Mouse (Mus musculus): Measurements from ENCODE around the gene Atp5g1. TPM values are rescaled to one million over a fixed set of nuclear protein-coding genes. Genes with fewer than 3 reads are reported as not detected.

The Atp5g1 gene
- polyA plus RNA-seq, 1 experiment: 184 TPM

DNA sequence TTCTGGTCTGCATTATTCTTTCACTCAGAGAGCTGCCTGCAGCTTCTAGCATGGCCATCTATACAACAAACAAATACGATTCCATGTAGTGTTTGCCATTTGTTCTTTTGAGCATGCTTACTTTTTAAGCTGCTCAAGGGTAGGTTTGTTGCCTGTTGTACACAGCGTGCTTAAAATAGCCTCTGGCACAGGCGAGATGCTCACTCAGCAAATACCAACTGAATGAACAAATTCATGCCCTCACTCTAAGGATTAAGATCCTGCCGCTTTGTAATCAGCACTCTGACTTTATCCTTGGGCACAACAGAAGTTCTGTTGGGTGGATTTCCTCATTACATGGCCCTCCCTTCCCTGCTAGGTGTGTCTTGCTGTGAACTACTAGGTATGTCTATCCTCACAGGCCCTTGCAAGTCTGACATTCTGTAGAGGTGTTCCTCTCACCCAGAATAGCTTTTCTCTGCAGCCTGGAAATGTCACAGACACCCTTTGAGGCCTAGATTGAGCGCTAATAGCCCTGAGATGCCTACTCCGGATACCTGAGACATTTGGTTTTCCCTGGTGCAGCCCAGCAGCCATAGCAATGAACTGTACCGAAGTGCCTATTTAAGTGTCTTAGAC, 17.3 kb upstream of the Atp5g1 start:
- no peak overlapping the region for H3K4me3 ChIP-seq (ENCODE audit: low read depth, low read length)
- no peak for TF ChIP-seq CTCF (IDR thresholded peaks at IDR 0.05; ENCODE audit: low read depth, low read length)
- TF ChIP-seq EP300 (IDR thresholded peaks at IDR 0.05; ENCODE audit: insufficient read depth, low read depth, low read length): no peak
- TF ChIP-seq POLR2A (IDR thresholded peaks at IDR 0.05; ENCODE audit: insufficient read depth, low read length): no peak
- H3K9ac ChIP-seq (ENCODE audit: low read depth, poor library complexity, severe bottlenecking): no peak overlapping the region
- no peaks in the 10 kb centered on the region for H3K9me3 ChIP-seq (replicated peaks; ENCODE audit: control insufficient read depth, insufficient read depth, low read length, poor library complexity, severe bottlenecking)
- H3K4me1 ChIP-seq (ENCODE audit: control insufficient read depth, insufficient read depth, low read length): no peaks in the 10 kb centered on the region
- H3K27me3 ChIP-seq (ENCODE audit: control insufficient read depth, insufficient read depth, low read length, poor library complexity, severe bottlenecking): no peaks in the 10 kb centered on the region
- H3K36me3 ChIP-seq (ENCODE audit: control insufficient read depth, insufficient read depth, low read length, poor library complexity, severe bottlenecking): no peaks in the 10 kb centered on the region
- no peak overlapping the region for H3K27ac ChIP-seq (ENCODE audit: insufficient read depth, low read length)

- TF ChIP-seq CTCF (IDR thresholded peaks at IDR 0.05; ENCODE audit: low read depth, low read length): peak; percentile 36
- no peak for TF ChIP-seq EP300 (IDR thresholded peaks at IDR 0.05; ENCODE audit: insufficient read depth, low read depth, low read length)
- Histone ChIP-seq H3K4me3 (ENCODE audit: low read depth, low read length) (no peak overlapping the region), H3K27me3 (ENCODE audit: control insufficient read depth, insufficient read depth, low read length, poor library complexity, severe bottlenecking) (no peaks in the 10 kb centered on the region), H3K27ac (ENCODE audit: insufficient read depth, low read length) (no peak overlapping the region), H3K4me1 (ENCODE audit: control insufficient read depth, insufficient read depth, low read length) (no peaks in the 10 kb centered on the region), H3K36me3 (ENCODE audit: control insufficient read depth, insufficient read depth, low read length, poor library complexity, severe bottlenecking) (no peaks in the 10 kb centered on the region), H3K9me3 (replicated peaks; ENCODE audit: control insufficient read depth, insufficient read depth, low read length, poor library complexity, severe bottlenecking) (no peaks in the 10 kb centered on the region), H3K9ac (ENCODE audit: low read depth, poor library complexity, severe bottlenecking) (no peak overlapping the region)
Observed at GRCm38 (mm10) chr11:96091073-96091472, 15.6 kb upstream of the Atp5g1 start.

DNA sequence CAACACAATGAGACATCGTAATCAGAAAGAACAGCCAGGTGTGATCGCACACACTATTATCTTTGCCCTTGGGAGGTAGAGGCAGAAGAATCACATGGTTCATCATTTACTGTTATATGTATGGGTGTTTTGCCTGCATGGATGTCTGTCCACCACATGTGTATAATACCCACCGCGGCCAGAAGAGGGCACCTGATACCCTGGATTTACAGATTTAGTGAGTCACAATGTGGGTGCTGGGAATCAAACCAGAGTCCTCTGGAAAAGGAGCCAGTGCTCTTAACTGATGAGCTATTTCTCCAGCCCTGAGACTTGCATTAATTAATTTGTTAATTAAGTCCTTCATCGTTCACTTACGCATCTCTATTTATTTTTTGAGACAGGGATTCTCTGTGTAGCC, 12.5 kb upstream of the Atp5g1 start:
- H3K9me3 ChIP-seq (replicated peaks; ENCODE audit: control insufficient read depth, insufficient read depth, low read length, poor library complexity, severe bottlenecking): no peaks in the 10 kb centered on the region
- no peak overlapping the region for H3K9ac ChIP-seq (ENCODE audit: low read depth, poor library complexity, severe bottlenecking)
- no peak overlapping the region for H3K27ac ChIP-seq (ENCODE audit: insufficient read depth, low read length)
- H3K4me1 ChIP-seq (ENCODE audit: control insufficient read depth, insufficient read depth, low read length): no peaks in the 10 kb centered on the region
- no peaks in the 10 kb centered on the region for H3K27me3 ChIP-seq (ENCODE audit: control insufficient read depth, insufficient read depth, low read length, poor library complexity, severe bottlenecking)
- H3K36me3 ChIP-seq (ENCODE audit: control insufficient read depth, insufficient read depth, low read length, poor library complexity, severe bottlenecking): no peaks in the 10 kb centered on the region
- no peak for TF ChIP-seq CTCF (IDR thresholded peaks at IDR 0.05; ENCODE audit: low read depth, low read length)
- no peak for TF ChIP-seq POLR2A (IDR thresholded peaks at IDR 0.05; ENCODE audit: insufficient read depth, low read length)
- TF ChIP-seq EP300 (IDR thresholded peaks at IDR 0.05; ENCODE audit: insufficient read depth, low read depth, low read length): no peak
- H3K4me3 ChIP-seq (ENCODE audit: low read depth, low read length): no peak overlapping the region

DNA sequence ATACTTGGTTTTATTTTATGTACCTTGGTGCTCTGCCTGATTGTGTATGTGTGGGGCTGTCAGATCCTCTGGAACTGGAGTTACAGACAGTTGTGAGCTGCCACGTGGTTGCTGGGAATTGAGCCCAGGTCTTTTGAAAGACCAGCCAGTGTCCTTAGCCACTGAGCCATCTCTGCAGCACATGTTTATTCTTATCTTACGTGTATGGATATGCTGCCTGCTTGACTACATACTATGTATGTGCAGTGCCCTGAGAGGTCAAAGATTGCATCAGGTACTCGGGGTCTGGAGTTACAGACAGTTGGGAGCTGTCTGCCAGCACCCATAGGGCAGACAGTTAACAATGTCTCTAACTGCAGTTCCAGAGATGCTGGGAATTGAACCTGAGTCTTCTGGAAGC, 7.2 kb upstream of the Atp5g1 start:
- TF ChIP-seq CTCF (IDR thresholded peaks at IDR 0.05; ENCODE audit: low read depth, low read length): no peak
- no peak for TF ChIP-seq EP300 (IDR thresholded peaks at IDR 0.05; ENCODE audit: insufficient read depth, low read depth, low read length)
- no peak for TF ChIP-seq POLR2A (IDR thresholded peaks at IDR 0.05; ENCODE audit: insufficient read depth, low read length)
- H3K27ac ChIP-seq (ENCODE audit: insufficient read depth, low read length): no peak overlapping the region
- H3K4me3 ChIP-seq (ENCODE audit: low read depth, low read length): no peak overlapping the region
- no peaks in the 10 kb centered on the region for H3K36me3 ChIP-seq (ENCODE audit: control insufficient read depth, insufficient read depth, low read length, poor library complexity, severe bottlenecking)
- H3K4me1 ChIP-seq (ENCODE audit: control insufficient read depth, insufficient read depth, low read length): no peaks in the 10 kb centered on the region
- H3K9ac ChIP-seq (ENCODE audit: low read depth, poor library complexity, severe bottlenecking): no peak overlapping the region
- no peaks in the 10 kb centered on the region for H3K9me3 ChIP-seq (replicated peaks; ENCODE audit: control insufficient read depth, insufficient read depth, low read length, poor library complexity, severe bottlenecking)
- no peaks in the 10 kb centered on the region for H3K27me3 ChIP-seq (ENCODE audit: control insufficient read depth, insufficient read depth, low read length, poor library complexity, severe bottlenecking)

- Histone ChIP-seq H3K9me3 (replicated peaks; ENCODE audit: control insufficient read depth, insufficient read depth, low read length, poor library complexity, severe bottlenecking) (no peaks in the 10 kb centered on the region), H3K36me3 (ENCODE audit: control insufficient read depth, insufficient read depth, low read length, poor library complexity, severe bottlenecking) (no peaks in the 10 kb centered on the region), H3K4me3 (ENCODE audit: low read depth, low read length) (no peak overlapping the region), H3K4me1 (ENCODE audit: control insufficient read depth, insufficient read depth, low read length) (no peaks in the 10 kb centered on the region), H3K9ac (ENCODE audit: low read depth, poor library complexity, severe bottlenecking) (no peak overlapping the region), H3K27ac (ENCODE audit: insufficient read depth, low read length) (no peak overlapping the region), H3K27me3 (ENCODE audit: control insufficient read depth, insufficient read depth, low read length, poor library complexity, severe bottlenecking) (no peaks in the 10 kb centered on the region)
- no peak for TF ChIP-seq POLR2A (IDR thresholded peaks at IDR 0.05; ENCODE audit: insufficient read depth, low read length)
- TF ChIP-seq EP300 (IDR thresholded peaks at IDR 0.05; ENCODE audit: insufficient read depth, low read depth, low read length): no peak
- no peak for TF ChIP-seq CTCF (IDR thresholded peaks at IDR 0.05; ENCODE audit: low read depth, low read length)
Observed at GRCm38 (mm10) chr11:96080736-96081135, 5.3 kb upstream of the Atp5g1 start.

DNA sequence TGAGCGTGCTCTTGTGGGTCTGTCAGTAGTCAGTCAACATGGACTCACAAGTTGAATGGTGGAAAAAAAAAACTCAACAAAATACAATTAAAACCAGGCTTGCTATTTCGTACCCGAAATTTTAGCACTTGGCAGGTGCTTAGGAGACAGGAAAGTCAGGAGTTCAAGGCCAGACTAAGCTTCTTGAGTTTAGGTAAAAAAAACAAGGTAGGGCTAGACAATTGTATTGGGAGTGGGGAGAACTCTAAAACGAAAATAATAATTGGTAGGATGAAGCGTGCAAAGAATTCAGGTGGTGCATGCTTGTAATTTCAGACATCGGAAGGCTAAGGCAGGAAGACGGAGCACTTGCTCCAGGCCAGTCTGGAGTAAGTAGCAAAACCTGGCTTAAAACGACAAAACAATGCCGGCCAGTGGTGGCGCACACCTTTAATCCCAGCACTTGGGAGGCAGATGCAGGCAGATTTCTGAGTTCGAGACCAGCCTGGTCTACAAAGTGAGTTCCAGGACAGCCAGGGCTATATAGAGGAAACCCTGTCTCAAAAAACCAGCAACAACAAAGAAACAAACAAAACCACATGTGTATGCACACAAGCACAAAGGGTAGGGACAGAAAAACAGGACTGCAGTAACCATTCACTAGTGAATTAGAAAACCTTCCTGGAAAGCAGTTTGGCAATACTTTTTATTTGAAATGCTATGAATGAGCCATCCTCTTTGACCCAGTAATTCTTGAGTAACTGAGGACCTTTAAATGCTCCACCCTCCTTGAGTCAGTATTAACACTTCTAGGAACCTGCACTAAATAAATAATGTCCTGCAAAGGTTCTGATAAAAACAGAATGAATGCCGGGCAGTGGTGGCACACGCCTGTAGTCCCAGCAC, 993 bp upstream of the Atp5g1 start:
- Histone ChIP-seq H3K27ac (ENCODE audit: insufficient read depth, low read length) (peak overlapping the region; percentile 90), H3K9me3 (replicated peaks; ENCODE audit: control insufficient read depth, insufficient read depth, low read length, poor library complexity, severe bottlenecking) (no peaks in the 10 kb centered on the region), H3K9ac (ENCODE audit: low read depth, poor library complexity, severe bottlenecking) (peak overlapping the region; percentile 69), H3K4me1 (ENCODE audit: control insufficient read depth, insufficient read depth, low read length) (no peaks in the 10 kb centered on the region), H3K4me3 (ENCODE audit: low read depth, low read length) (peak overlapping the region; percentile 57), H3K27me3 (ENCODE audit: control insufficient read depth, insufficient read depth, low read length, poor library complexity, severe bottlenecking) (no peaks in the 10 kb centered on the region), H3K36me3 (ENCODE audit: control insufficient read depth, insufficient read depth, low read length, poor library complexity, severe bottlenecking) (peaks cover 9% of the 10 kb centered on the region)
- TF ChIP-seq CTCF (IDR thresholded peaks at IDR 0.05; ENCODE audit: low read depth, low read length): no peak
